Mouse (Mus musculus): Measurements from ENCODE around the gene Ust.

Gene Ust

DNA sequence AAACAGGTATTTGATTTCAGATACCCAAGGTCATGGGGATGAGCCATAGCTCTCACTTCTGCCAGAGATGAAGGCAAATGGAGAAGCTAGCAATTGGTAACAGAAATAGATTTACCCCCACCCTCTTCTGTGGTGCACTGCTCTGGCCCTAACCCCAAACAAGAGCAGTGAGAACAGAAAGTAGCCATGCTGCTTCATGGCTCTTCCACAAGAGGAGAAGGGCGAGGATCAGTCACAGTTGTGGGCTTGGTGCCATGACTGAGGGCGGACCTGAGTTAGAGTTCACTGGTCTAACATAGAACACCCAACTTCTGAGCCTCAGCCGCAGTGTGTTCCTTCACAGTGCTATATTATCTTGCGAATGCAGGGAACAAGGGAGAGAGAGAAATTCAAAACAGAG, 13.8 kb downstream of the Ust start:
- DNase-seq (ENCODE audit: low read depth): no peak

DNA sequence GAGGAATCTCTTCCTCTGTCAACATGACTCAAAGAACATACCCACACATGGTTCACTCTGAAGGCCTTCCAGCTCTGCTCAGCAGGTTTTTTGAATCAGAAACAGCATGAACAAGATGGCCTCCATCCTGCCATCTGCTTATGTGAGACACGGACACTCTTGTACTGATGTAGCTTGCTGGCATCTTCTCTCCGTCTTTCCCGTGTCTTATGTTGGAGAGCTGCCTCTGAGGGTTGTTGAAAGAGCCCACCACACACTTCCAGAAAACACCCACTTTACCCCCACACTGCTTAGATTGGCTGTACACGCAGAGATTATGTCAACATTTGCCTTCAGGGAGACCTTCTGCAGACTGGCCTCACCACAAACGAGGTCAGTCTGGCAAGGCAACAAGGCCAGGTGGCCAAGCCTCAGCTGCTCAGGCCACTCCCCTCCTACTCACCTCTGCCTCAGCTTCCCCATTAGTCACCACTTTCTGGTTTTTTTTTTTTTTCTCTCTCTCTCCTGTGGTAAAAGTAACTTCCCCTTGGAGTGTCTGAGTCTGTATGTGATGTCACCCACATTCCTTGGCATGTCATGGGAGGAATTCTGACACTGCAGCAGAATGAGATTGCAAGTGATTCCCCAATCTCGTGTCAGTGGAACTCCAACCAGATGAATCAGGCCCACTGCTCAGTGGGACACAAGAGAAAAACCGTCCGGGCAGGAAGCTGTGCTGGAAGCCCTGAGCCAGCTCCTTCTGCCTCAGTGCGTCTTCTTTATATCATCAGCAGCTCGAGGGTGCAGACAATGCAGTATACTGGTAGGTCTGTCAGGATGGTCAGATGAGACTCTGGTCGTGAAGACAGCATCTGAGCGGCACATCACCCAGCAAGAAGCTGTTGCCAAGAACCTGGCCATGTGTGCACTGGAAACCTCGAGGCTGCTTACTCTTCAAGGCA, 19.4 kb downstream of the Ust start:
- DNase-seq (ENCODE audit: low read depth): no peak

DNA sequence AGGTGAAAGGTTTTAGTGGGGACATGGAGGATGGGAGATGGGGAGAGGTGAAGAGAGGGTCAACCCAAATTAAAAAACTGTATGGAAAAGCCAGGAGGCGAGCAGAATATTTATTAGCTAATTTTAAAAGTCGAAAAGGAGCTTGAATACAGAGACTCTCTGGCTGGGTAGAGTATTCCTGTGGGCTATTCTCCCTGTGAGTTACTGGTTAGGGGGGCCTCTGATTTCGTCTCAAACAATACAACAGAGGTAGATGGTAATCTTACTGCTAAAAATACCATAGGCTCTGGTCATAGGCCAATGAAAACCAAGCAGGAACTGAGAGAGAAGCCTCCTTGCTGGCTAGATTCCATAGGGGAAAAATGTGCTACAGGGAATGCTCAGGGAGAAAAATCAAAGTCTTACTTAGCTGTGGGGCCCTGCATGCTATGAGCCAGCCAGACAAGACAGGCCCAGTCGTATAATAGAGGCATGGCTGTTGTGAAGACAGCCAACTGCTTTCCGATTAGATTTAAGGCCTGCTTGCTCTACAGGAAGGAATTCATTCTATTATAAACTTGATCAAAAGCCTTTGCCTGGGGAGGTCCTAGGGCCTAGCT, 23.0 kb downstream of the Ust start:
- DNase-seq (ENCODE audit: low read depth): no peak

DNA sequence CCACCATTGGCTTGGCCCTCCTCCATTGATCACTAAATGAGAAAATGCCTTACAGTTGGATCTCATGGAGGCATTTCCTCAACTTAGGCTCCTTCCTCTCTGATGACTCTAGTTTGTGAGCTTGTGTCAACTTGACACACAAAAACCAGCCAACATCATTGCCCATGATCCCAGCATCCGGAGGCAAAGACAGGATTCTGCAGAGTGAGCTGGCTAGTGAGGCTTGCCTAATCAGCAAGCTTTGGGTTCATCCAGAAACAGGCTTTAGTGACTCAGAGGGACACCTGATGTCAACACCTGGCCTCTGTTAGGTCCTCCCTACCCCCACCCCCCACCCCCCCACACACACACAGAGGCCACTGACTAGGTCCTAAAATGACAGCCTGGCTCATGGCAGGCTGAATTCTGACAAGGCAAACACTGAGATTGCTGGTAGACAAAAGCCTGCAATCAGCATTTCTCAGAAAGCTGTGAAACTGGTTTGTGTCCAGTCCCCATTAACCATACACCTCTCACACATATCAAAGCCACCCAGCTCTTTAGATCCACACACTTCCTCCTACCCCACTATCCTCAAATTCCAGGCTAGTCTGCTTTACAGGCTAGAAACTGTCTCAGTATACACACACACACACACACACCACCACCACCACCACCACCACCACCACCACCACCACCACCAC, 26.6 kb downstream of the Ust start:
- DNase-seq (ENCODE audit: low read depth): no peak

DNA sequence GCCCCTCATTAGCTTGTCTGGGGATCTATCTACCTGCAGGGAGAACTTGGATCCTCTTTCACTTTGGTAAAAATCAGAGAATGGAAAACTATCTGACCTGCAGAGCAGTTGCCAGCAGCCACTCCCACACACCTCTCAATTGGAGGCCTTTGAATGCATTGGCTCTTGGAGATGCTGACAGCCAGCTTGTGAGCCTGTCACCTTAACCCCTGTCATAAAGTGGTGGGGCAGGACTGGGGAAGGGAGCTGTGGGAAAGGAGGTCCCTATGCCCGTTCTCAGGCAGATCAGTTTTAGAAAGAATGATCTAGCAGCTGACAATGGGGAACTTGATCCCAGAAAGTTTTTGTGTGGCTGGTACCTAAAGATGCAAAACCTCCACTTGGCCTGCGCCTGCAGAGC, 31.2 kb downstream of the Ust start:
- no peak for DNase-seq (ENCODE audit: low read depth)

DNA sequence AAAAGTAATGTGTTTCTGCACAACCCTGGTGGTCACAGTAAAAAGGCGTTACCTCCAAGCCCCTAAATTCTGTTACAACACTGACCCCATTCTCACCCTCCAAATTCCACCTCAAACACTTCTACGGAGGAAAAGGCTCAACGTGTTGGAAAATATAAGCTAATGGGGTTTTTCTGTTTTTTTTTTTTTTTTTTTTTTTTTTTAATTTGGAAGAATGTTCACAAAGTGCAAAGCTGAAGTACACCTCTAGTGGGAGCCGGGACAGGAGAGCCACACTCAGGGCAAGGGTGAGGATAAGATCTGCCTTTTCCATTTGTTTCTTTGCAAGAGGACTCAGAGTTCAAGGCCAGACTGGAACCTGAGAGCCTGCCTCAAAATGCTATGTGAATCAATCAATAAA, 34.1 kb downstream of the Ust start:
- DNase-seq (ENCODE audit: low read depth): no peak

DNA sequence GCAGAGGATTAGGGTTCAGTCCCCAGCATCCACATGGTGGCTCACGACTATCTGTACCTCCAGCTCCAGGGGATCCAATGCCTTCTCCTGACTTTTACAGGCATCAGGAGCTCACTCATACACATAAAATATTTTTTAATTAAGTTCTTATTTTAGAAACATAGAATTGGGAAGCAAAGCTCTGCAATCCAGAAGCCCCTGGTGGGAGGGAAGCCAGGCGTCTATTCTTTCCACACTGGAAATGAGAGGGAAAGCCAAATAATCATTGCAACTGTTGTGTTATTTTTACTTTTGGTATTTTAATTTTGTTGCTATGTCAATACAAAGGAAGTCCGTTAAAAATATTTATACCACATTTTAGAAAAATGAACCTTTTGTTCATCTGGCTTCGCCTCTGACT, 35.8 kb downstream of the Ust start:
- no peak for DNase-seq (ENCODE audit: low read depth)

DNA sequence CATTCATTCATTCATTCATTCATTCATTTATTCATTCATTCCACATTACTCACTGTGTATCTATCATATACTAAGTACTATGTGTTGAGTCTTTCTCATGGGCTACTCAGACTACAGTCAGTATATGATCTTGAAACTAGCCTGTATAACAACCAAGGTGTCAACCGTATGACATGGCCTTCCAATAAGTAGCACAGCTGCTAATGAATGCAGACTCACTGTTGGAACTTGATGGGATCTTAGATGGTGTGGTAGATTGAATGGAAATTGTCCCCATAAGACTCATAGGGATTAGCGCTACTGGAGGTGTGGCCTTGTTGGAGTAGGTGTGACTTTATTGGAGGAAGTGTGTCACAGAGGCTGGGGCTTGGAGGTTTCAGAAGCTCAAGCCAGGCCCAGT, 38.8 kb downstream of the Ust start:
- no peak for DNase-seq (ENCODE audit: low read depth)

DNA sequence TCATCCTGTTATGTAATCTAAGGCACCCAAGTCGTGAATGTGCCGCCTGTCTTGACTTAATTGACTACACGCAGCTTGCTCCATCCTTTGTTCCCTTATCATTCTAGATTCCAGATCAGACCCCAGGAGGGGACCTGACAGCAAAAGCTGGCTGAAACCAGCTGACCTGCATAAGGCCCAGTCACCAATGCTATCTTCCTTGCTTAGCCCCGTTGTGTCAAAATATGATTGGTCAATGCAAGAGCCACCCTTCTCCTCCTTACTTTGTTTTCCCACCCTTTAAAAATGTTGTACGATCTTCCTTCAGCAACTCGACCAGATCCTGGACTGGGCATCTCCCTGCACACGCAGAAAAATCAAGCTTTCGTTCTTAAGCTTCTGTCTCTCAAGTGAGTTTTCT, 40.7 kb downstream of the Ust start:
- DNase-seq (ENCODE audit: low read depth): no peak

DNA sequence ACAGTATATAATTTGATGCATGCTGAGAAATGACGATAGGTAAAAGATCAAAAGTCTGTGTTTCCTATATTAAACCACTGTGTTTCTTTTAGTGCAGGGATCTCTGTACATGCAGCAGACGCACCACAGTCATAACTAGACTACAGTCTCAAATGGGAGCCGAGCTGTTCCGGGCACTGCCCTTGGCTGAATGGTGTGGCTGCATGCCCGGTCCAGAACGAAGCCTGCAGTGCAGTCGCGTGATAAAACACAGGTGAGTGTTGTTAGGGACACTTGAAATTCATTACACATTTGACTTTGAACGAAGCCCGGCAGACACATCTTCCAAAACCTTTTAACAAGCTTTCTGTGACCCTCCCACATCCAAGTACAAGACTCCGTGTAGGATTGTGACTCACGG, 46.6 kb downstream of the Ust start:
- DNase-seq (ENCODE audit: low read depth): no peak

DNA sequence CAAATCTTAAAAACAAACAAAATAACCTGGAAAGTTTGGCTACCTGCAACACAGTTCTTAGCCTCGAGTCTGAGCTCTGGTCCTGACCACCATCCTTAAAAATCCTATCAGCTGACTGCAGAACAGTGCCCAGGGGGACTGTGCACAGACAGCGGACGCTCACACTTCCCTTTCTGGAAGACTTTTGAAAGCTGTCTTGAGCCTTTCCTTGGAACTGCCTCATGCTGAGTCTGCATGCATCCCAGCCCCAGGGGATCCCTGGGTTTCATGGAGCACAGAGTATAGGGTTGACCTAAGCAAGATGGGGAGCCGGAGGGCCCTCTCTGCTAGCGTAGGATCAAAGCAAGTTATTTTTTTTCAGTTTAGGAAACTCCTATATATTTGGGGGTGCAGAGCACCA, 47.6 kb downstream of the Ust start:
- DNase-seq (ENCODE audit: low read depth): no peak

DNA sequence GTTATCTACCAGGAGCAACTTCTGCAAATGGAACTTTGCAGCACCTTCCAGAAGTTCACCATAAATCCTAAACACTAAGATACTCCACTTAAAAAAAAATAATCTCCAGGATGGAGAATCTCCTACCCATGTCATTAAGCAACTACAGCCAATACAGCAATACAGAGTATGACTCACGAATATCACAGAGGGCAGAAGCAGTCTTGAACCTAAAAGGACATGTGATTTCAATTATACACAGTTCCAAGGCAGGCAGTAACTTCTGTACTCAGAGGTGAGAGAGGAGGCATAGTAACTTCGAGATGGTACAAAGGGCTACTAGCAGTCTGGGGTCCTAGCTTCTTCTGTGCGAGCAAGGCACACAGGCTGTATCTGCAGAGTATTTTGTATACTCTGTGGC, 49.1 kb downstream of the Ust start:
- no peak for DNase-seq (ENCODE audit: low read depth)

DNA sequence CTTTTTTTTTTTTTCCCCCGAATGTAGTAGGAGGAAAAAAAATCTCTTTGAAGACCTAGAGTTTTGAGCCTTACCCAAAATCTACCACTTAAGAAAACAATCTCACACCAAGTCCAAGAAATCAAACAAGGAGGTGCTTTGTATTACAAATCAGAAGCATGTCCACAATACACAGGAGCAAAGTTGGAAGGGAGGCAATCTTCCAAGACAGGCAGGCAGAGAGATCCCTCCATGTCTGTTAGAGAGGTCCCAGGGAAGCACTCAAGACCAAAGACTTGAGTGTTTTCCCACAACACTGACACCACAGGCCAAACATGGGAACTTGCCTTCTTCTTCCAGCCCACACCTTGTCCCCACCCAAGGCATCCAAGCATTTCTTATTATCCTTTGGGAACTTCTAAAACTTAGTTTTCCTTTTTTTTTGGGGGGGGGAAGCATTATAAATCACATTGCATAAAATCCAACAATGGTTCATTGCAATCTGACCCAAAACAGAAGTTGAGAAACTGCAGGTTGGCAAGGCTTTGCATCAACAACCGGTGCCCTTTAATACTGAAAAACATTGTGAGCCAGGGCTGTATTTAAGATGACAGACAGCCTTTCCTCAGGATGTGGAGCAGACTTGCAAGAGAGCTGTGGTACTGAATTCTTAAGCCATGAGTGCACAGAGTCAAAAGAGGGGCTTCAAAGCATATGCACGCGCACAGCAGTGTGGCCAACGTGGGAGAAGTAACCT, 49.8 kb downstream of the Ust start:
- no peak for DNase-seq (ENCODE audit: low read depth)

DNA sequence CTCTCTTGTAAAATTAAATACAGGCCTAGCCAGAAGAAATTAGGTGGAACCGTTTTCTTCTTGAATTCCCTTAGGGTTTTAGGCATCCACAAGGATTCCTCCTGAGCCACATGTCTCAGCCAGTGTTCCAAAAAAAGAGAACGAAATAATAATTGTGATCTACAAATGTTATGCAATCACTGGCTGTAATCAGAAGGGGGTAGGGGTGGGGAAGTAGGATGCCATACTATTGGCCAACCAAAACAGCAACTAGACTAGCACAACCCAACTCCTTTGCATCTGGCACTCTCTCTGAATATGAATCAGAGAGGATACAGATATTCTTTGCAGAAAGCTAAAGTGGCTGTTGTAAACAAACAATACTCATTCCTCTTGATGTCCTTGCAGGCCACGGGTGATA, 52.7 kb downstream of the Ust start:
- no peak for DNase-seq (ENCODE audit: low read depth)

DNA sequence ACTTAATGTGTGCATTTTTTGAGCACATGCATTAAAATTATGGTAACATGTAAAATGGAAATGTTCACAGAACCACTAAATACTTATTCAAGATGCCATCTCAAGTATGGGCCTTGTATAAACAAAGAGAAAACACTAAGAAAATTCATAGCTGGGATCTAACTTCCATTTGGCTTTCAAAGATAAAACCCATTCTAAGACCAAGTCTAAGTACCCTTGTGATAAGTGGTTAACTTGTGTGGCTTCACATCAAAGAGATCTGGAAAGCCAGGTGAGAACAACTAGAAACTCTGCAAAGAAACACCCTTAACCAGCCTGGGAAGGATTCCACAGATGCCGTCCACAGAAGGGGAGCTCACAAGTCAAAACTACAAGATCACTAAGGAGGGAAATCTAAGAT, 53.4 kb downstream of the Ust start:
- DNase-seq (ENCODE audit: low read depth): no peak

DNA sequence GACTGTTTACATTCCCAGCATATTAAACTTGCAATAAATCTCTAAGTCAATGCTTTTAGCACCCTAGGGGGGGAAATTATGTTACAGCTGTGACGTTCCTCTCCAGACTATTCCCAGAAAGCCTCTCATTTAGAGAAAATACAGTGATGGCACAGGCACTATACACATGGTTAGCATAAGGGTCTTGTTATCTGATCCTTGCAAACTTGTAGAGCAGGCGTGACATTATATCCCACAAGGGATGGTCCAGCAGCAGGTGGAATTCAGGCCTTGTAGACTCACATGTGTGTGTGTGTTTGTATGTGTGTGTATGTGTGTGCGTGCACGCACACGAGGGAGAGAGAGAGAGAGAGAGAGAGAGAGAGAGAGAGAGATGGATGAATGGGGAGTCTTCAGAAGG, 57.3 kb downstream of the Ust start:
- no peak for DNase-seq (ENCODE audit: low read depth)

DNA sequence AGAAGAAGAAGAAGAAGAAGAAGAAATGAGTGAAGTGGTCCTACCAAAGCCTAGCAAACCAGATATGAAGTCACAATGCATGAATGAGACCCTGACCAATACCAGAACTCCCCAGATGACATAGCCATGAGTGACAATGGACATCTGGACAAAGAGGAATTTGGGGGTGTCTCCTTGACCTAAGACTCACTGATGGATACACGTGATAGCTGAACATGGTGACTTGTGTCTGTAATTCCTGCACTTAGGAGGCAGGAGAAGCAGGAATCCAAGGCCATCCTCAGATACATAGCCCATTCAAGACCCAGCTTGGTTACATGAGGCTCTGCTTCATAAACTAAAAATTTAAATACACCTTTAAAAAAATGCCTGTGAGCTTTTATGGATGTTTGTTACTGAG, 63.9 kb downstream of the Ust start:
- no peak for DNase-seq (ENCODE audit: low read depth)

DNA sequence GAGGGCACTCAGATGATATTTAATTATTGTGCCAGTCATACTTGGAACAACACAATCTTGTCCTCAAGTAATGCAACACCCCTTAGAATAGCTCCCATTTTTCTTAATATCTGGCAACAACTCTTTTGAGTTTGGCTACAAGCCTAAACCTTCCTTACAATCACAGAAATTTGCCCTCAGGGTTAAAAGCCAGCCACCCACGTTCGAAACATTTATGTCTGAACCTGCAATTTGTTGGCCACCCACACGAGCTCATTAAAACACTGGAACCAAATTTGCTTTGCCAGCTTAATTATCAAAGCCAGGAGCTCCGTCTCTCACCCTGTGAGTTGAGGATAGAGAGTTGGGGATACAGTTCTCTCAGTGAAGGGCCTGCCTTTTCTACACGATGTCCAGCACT, 70.9 kb downstream of the Ust start:
- DNase-seq (ENCODE audit: low read depth): no peak

DNA sequence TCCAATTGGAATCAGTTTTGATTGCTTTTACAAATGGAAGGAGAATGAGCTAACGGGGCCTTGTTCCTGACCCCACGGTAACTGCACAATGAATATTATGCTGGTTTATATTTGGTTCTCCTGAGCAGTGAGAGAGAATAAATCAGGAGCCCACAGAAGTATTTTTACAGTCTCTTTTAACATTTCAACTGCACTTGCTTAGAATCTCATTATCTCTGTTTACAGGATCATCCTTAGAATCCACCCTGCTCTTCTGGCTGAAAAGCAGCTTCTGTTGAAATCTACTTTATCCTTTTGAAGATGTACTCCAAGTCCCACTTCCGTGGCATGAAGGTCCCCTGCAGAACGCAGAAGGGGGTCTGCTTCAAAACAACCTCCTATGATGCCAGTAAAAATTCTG, 71.7 kb downstream of the Ust start:
- no peak for DNase-seq (ENCODE audit: low read depth)

DNA sequence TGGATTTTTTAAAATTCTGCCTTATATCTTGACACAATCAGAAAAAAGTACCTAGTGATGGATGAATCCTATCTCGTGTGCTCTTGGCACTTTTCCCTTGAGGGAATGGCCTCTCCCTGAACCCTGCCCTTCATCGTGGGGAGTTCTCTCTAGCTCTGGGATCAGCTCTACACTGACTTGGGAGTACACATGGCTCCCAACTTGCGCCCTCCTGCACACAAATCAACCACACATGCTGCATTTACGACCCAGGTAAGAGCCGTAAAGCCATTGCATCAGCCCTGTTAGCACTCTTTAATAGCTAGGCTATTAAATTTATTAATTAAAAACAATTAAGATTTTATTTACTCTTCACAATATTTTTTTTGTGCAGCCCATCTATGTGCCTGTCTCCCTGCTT, 74.6 kb downstream of the Ust start:
- DNase-seq (ENCODE audit: low read depth): no peak

DNA sequence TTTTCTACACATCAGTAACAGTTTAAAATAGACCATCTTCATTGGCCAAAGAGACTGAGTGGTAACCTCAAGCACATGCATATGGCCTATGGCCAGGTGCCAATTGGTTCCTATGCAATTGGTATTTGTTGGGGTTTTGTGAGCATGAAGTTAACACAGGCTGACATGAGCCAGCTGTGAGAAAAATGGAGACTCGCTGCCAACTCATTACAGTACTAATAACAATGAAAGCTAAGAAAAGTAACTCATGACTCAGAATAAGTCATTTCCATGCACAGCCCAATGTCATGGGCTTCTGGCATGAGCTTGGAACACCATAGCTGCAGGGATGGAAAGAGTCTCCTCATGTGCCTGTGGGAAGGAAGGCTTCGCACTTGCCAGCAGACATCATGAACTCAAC, 86.8 kb downstream of the Ust start:
- no peak for DNase-seq (ENCODE audit: low read depth)

Data from c-Kit-positive CD71-positive TER-119-negative erythroid progenitor cells, embryonic 14.5 days (primary cell).